Mouse (Mus musculus) embryo, embryonic 9.5 days (tissue): ENCODE results near the gene Cdk12.

ENCODE experiments used
- DNase-seq: peaks from one replicate; pipeline ENCODE4 v3.0.0-alpha.2; 2017; ENCODE audit errors: extremely low spot score

The Cdk12 gene

GRCm38 (mm10) chr11:98260706-98261479 lies 58.0 kb downstream of the Cdk12 start:
- DNase-seq: no peak

- DNase-seq: peak; percentile 84
Observed at GRCm38 (mm10) chr11:98265039-98265438, 62.2 kb downstream of the Cdk12 start.

GRCm38 (mm10) chr11:98265891-98266290 lies 63.0 kb downstream of the Cdk12 start:
- DNase-seq: no peak

- no peak for DNase-seq
Observed at GRCm38 (mm10) chr11:98266699-98267402, 64.0 kb downstream of the Cdk12 start.

GRCm38 (mm10) chr11:98270066-98270465 lies 67.2 kb downstream of the Cdk12 start:
- DNase-seq: no peak

- no peak for DNase-seq
Observed at GRCm38 (mm10) chr11:98270466-98270865, 67.6 kb downstream of the Cdk12 start.

- DNase-seq: no peak
Observed at GRCm38 (mm10) chr11:98283740-98284139, 80.9 kb downstream of the Cdk12 start.

GRCm38 (mm10) chr11:98284230-98284629 lies 81.4 kb downstream of the Cdk12 start:
- DNase-seq: no peak

GRCm38 (mm10) chr11:98285368-98285767 lies 82.5 kb downstream of the Cdk12 start:
- DNase-seq: no peak

- DNase-seq: no peak
Observed at GRCm38 (mm10) chr11:98287531-98287930, 84.7 kb downstream of the Cdk12 start.

GRCm38 (mm10) chr11:98287961-98288360 lies 85.1 kb downstream of the Cdk12 start:
- no peak for DNase-seq

- no peak for DNase-seq
Observed at GRCm38 (mm10) chr11:98289873-98290272, 87.0 kb downstream of the Cdk12 start.

- no peak for DNase-seq
Observed at GRCm38 (mm10) chr11:98290906-98291305, 88.0 kb downstream of the Cdk12 start.

GRCm38 (mm10) chr11:98293070-98293469 lies 90.2 kb downstream of the Cdk12 start:
- DNase-seq: no peak

- DNase-seq: peak; percentile 66
Observed at GRCm38 (mm10) chr11:98294188-98295012, 91.5 kb downstream of the Cdk12 start.

- no peak for DNase-seq
Observed at GRCm38 (mm10) chr11:98295013-98295585, 92.2 kb downstream of the Cdk12 start.

- DNase-seq: peak; percentile 51
Observed at GRCm38 (mm10) chr11:98296277-98296676, 93.4 kb downstream of the Cdk12 start.

- DNase-seq: no peak
Observed at GRCm38 (mm10) chr11:98296916-98297315, 94.1 kb downstream of the Cdk12 start.

GRCm38 (mm10) chr11:98297778-98298177 lies 94.9 kb downstream of the Cdk12 start:
- DNase-seq: no peak

GRCm38 (mm10) chr11:98298484-98299205 lies 95.8 kb downstream of the Cdk12 start:
- DNase-seq: peak; percentile 29

- DNase-seq: peak; percentile 76
Observed at GRCm38 (mm10) chr11:98313790-98314323, 111.0 kb downstream of the Cdk12 start.
